ENCODE assay signal across 8 mouse cellular contexts in the genomic region with DNA sequence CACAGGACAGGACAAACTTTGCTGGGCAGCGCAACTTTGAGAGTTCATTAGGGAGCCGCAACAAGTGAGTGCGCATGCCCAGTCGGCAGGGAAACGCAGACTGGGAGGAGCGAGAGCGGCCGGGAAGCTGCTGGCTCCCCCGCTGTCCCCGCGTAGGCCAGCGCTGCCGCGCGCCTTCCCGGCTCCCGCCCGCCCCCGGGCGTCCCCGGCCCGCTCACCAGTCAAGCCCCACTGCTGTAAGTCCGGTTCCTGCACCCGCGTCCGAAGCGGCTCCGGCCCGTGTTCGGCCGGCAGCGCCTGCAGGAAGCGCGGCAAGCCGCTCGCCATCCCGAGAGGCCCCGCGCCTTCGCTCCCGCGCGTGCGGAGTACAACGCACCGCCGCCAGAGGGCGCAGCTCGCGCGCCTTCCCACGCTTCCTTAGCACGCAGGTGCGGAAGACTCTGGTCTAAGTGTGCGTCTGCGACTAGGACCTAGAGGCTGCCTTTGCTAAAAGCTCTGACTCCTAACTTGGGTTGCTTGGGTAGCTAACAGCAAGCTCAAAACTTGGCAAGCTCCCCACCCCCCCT. TPM values are rescaled to one million over a fixed set of nuclear protein-coding genes. Genes with fewer than 3 reads are reported as not detected.
DNase-seq lines count a peak whose midpoint lies in the region; ATAC-seq and TF ChIP-seq lines count a peak whose summit lies in the region.

Gene Chd1l (minus strand): TSS at position 359 of the 566 bp plus-strand sequence.

- peak; percentile 83 for TF ChIP-seq CTCF in cortical plate, adult 2 months (IDR thresholded peaks at IDR 0.05; ENCODE audit: extremely low read depth, insufficient read depth, low read length)

- H3K4me1 ChIP-seq in cortical plate, adult 2 months (ENCODE audit: control insufficient read depth, insufficient read depth, low read length) = no peaks in the 10 kb centered on the region

- DNase-seq in adipocyte (ENCODE audit: low spot score) = peak; percentile 91
- DNase-seq in gastrocnemius, adult 8-10 months (ENCODE audit: low spot score in 2 of 2) = peak; percentile 82 to 86
- DNase-seq in hindlimb bud, embryonic 11.5 days (ENCODE audit: extremely low spot score, low read depth, low spot score) = peak; percentile 62
- peak; percentile 81 to 87 for DNase-seq in left cerebral cortex, adult 8-10 months (ENCODE audit: low spot score in 2 of 2)
- peak; percentile 91 for DNase-seq in right cerebral cortex, adult 18-20 months
- DNase-seq in urinary bladder, adult 2 months (ENCODE audit: low spot score) = peak; percentile 97

- TF ChIP-seq POLR2A in cortical plate, adult 2 months (IDR thresholded peaks at IDR 0.05; ENCODE audit: extremely low read depth, insufficient read depth, low read length) = peak; percentile 61

- H3K4me3 ChIP-seq in cortical plate, adult 2 months (ENCODE audit: insufficient read depth, low read length) = peak within 1 kb of the TSS; percentile 57

- H3K27ac ChIP-seq in cortical plate, adult 2 months (ENCODE audit: insufficient read depth, low read length) = peak within 1 kb of the TSS; percentile 20; the same call in 1 of the 2 replicates

- peak; percentile 95 for ATAC-seq in megakaryocyte, adult 5-6 weeks (ENCODE audit: poor library complexity, severe bottlenecking)

RNA-seq across cellular contexts. Expression of gene Chd1l, which starts in this region (rescaled TPM):
- polyA plus RNA-seq in cortical plate, adult 2 months (2012; rRNA removed) = 7.6 and 7.7 TPM in 2 replicates
- 10 to 100 TPM in 3 of 4 experiments, 1 to 10 TPM in 1; 9.4 to 11.6 (median 11.1) TPM for total RNA-seq in gastrocnemius, adult 8-10 months (2022)
- total RNA-seq in left cerebral cortex, adult 8-10 months (2022) = 10 to 100 TPM in 1 of 4 experiments, 1 to 10 TPM in 3; 7.8 to 10.5 (median 8.6) TPM
- 7.2 and 10.1 TPM in 2 replicates for total RNA-seq in megakaryocyte, adult 5-6 weeks (2015)
- total RNA-seq in megakaryocyte, adult 5-6 weeks (2017) = 21.0 and 23.6 TPM in 2 replicates
- 27.7 and 33.0 TPM in 2 replicates for polyA plus RNA-seq in urinary bladder, adult 2 months (2012; rRNA removed)

Comparison
In these comparisons a context has a peak if more than half of its experiments do, and no peak if none do; other contexts are left out.
1. Peak in every context shown above with its lines: DNase-seq, ATAC-seq, H3K4me3 ChIP-seq and H3K27ac ChIP-seq.